Mouse (Mus musculus) stomach, postnatal 0 days (tissue): ENCODE measurements around the gene Pphln1. TPM values are rescaled to one million over a fixed set of nuclear protein-coding genes. Genes with fewer than 3 reads are reported as not detected.

Experiments
- ATAC-seq: fragments of 200-750 bp; cut with Nextera tagmentation; 2 replicates; pipeline ENCODE4 v1.8.0; 2017; ENCODE audit not compliant: low FRiP score, low TSS enrichment
- DNase-seq: peaks from one replicate; pipeline ENCODE4 v3.0.0-alpha.2; 2016; ENCODE audit warnings: low spot score
- H3K27ac ChIP-seq: fragments of 300-500 bp; sonication (generic); replicated peaks from 2 replicates; pipeline ENCODE4 v1.5.1; 2014; ENCODE audit warnings: mild to moderate bottlenecking, control low read depth
- H3K27me3 ChIP-seq: fragments of 300-500 bp; sonication (generic); 2 replicates; pipeline ENCODE4 v1.6.1; 2014; ENCODE audit warnings: low read length; ENCODE audit not compliant: control insufficient read depth, insufficient read depth
- H3K36me3 ChIP-seq: fragments of 300-500 bp; sonication (generic); 2 replicates; pipeline ENCODE4 v1.6.1; 2014; ENCODE audit warnings: low read length, mixed read lengths; ENCODE audit not compliant: control insufficient read depth, insufficient read depth
- H3K4me1 ChIP-seq: fragments of 300-500 bp; sonication (generic); replicated peaks from 2 replicates; pipeline ENCODE4 v1.6.1; 2014; ENCODE audit warnings: antibody characterized with exemption; ENCODE audit not compliant: control insufficient read depth, insufficient read depth
- H3K4me2 ChIP-seq: fragments of 300-500 bp; sonication (generic); replicated peaks from 2 replicates; pipeline ENCODE4 v1.6.1; 2014; ENCODE audit warnings: low read depth, mild to moderate bottlenecking, control low read depth, moderate library complexity
- H3K4me3 ChIP-seq: fragments of 300-500 bp; sonication (generic); 2 replicates; pipeline ENCODE4 v1.5.1; 2014; ENCODE audit warnings: low read depth, low read length, control low read depth
- H3K9ac ChIP-seq: fragments of 300-500 bp; sonication (generic); 2 replicates; pipeline ENCODE4 v1.6.1; 2014; ENCODE audit warnings: mild to moderate bottlenecking, low read length, control low read depth, mixed read lengths
- H3K9me3 ChIP-seq: fragments of 300-500 bp; sonication (generic); 2 replicates; pipeline ENCODE4 v1.6.1; 2016; ENCODE audit warnings: low read length; ENCODE audit not compliant: control insufficient read depth
- CTCF ChIP-seq: IDR thresholded peaks from 2 replicates; pipeline ENCODE4 v1.5.1; 2016; ENCODE audit warnings: antibody characterized with exemption, low read depth, mild to moderate bottlenecking, moderate library complexity
- EP300 ChIP-seq: optimal IDR thresholded peaks from 2 replicates; pipeline ENCODE3; 2016; ENCODE audit warnings: antibody characterized with exemption
- WGBS: fragments of 180-500 bp; shearing (Covaris S2); extraction: QIAGEN DNeasy Blood & Tissue Kit; methylation state at CpG from one replicate; pipeline ENCODE4 v1.1.7; 2014; 5-methylcytosine and 5-hydroxymethylcytosine counted together
- polyA plus RNA-seq: library from polyadenylated mRNA; unstranded; fragments of >200 nt; fragmentation: Nextera tagmentation; extraction: Ambion mirVana; gene quantifications from 2 replicates; pipeline ENCODE4 v1.2.1, GENCODE M21; 2015

The Pphln1 gene
- polyA plus RNA-seq, 1 experiment from 2014 or later, result 18.2 TPM

GRCm38 (mm10) chr15:93375696-93376095, 22.5 kb upstream of the Pphln1 start:
- no peaks in the 10 kb centered on the region for H3K4me1 ChIP-seq
- no peak for TF ChIP-seq CTCF
- no peak for TF ChIP-seq EP300
- H3K27me3 ChIP-seq, result no peaks in the 10 kb centered on the region
- H3K9ac ChIP-seq, result no peak overlapping the region
- no peaks in the 10 kb centered on the region for H3K9me3 ChIP-seq
- no peak overlapping the region for H3K27ac ChIP-seq
- 82% methylated on average over 5 of the region's 5 CpGs for WGBS
- DNase-seq (no peak), ATAC-seq (no peak)
- no peaks in the 10 kb centered on the region for H3K36me3 ChIP-seq
- H3K4me2 ChIP-seq, result no peak overlapping the region
- H3K4me3 ChIP-seq, result no peak overlapping the region

DNA sequence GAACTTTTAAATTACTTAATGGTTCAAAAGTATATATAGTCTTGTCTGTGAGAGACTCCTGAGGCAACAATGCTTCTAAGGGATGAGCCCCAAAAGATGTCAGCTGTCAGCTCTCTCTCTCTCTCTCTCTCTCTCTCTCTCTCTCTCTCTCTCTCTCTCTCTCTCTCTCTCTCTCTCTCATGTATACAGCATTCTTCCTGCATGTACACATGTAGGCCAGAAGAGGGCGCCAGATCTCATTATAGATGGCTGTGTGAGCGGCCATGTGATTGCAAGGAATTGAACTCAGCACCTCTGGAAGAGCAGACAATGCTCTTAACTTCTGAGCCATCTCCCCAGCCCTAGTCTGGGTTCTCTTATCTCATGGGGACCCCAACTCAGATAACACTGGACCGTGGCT, 19.0 kb upstream of the Pphln1 start:
- Histone ChIP-seq H3K27ac (no peak overlapping the region), H3K4me2 (no peak overlapping the region), H3K27me3 (no peaks in the 10 kb centered on the region), H3K4me3 (no peak overlapping the region), H3K36me3 (no peaks in the 10 kb centered on the region), H3K4me1 (no peaks in the 10 kb centered on the region), H3K9ac (no peak overlapping the region), H3K9me3 (no peaks in the 10 kb centered on the region)
- ATAC-seq, result no peak
- 73% methylated on average over 3 of the region's 3 CpGs for WGBS
- TF ChIP-seq EP300, result no peak
- peak; percentile 64 for TF ChIP-seq CTCF
- DNase-seq, result no peak

DNA sequence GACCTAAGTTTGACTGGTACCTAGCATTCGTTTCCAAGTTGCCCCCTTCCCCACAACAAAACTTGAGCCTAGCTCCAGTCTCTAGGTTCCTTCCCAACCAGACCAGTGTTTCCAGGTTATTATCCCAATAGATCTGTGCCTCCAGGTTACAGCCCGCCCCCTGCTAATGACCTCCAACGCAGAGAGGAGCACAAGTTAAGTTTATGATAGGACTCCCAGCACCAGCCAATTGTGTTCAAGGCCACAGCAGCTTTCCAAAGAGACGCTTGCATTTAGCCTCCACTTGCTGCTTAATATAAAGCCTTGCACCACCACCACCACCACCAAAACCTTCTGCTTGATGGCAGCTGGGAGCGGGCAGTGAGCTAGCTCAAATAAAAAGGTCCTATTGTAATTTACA, 16.8 kb upstream of the Pphln1 start:
- no peak overlapping the region for H3K4me2 ChIP-seq
- no peaks in the 10 kb centered on the region for H3K4me1 ChIP-seq
- no peak for DNase-seq
- H3K36me3 ChIP-seq, result peaks cover 3% of the 10 kb centered on the region; the same call in 1 of the 2 replicates
- no peak overlapping the region for H3K27ac ChIP-seq
- 62% methylated on average over 5 of the region's 5 CpGs for WGBS
- no peaks in the 10 kb centered on the region for H3K9me3 ChIP-seq
- H3K27me3 ChIP-seq, result no peaks in the 10 kb centered on the region
- TF ChIP-seq EP300 (no peak), CTCF (no peak)
- H3K9ac ChIP-seq, result no peak overlapping the region
- no peak for ATAC-seq
- H3K4me3 ChIP-seq, result no peak overlapping the region

GRCm38 (mm10) chr15:93397269-93397668, 881 bp upstream of the Pphln1 start:
- no peak overlapping the region for H3K27ac ChIP-seq
- H3K9ac ChIP-seq, result peak overlapping the region; percentile 98
- H3K27me3 ChIP-seq, result no peaks in the 10 kb centered on the region
- H3K36me3 ChIP-seq, result no peaks in the 10 kb centered on the region
- ATAC-seq (no peak), DNase-seq (no peak)
- H3K4me2 ChIP-seq, result peak overlapping the region; percentile 64
- no peaks in the 10 kb centered on the region for H3K4me1 ChIP-seq
- peak overlapping the region; percentile 98 for H3K4me3 ChIP-seq
- no peaks in the 10 kb centered on the region for H3K9me3 ChIP-seq
- TF ChIP-seq EP300 (no peak), CTCF (no peak)
- 1% methylated on average over 11 of the region's 11 CpGs for WGBS

DNA sequence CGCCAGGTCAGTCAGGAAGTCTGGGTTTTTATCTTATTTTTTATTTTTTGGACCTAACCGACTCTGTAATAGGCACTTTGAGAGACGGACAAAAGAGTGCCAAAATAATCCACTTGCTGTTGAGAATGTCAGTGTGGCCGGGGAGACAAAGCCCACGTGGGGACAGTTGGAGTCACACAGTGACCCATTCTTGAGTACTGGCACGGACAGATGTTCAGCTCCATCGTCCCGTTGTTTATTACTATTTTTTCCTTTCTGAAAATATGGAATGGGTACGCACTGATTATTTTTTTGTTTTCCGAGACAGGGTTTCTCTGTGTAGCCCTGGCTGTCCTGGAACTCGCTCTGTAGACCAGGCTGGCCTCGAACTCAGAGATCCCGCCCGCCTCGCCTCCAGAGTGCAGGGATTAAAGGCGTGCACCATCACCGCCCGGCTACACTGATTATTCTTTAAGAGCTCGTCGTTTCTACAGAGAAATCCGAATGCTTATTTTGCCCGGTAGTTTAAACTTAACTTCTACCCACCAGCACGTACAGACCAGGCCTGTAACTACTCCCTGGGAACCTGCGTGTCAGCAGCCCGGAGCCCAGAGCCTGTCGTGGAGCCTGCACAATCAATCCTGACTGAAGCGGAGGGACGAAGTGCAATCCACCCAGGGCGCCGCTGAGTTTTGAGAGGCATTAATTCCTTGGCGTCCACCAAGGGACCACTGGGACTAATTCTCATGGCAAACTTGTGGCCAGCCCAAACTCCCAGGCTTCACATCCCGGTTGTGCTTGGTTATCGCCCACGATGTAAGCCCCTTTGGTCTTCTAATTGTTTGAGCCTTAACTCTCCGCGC, 770 bp downstream of the Pphln1 start:
- ATAC-seq (no peak), DNase-seq (peak; percentile 23)
- Histone ChIP-seq H3K9me3 (no peaks in the 10 kb centered on the region), H3K4me2 (peak overlapping the region; percentile 64), H3K4me1 (no peaks in the 10 kb centered on the region), H3K36me3 (no peaks in the 10 kb centered on the region), H3K9ac (peak overlapping the region; percentile 98), H3K27me3 (no peaks in the 10 kb centered on the region), H3K4me3 (peak overlapping the region; percentile 98), H3K27ac (peak overlapping the region; percentile 88)
- TF ChIP-seq EP300 (no peak), CTCF (no peak)
- WGBS, result 3% methylated on average over 36 of the region's 36 CpGs

GRCm38 (mm10) chr15:93401446-93401845, 3.3 kb downstream of the Pphln1 start:
- Histone ChIP-seq H3K9ac (no peak overlapping the region), H3K4me2 (no peak overlapping the region), H3K4me1 (no peaks in the 10 kb centered on the region), H3K36me3 (no peaks in the 10 kb centered on the region), H3K4me3 (no peak overlapping the region), H3K27me3 (no peaks in the 10 kb centered on the region), H3K27ac (no peak overlapping the region), H3K9me3 (no peaks in the 10 kb centered on the region)
- TF ChIP-seq EP300 (no peak), CTCF (no peak)
- DNase-seq, result no peak
- WGBS, result 69% methylated on average over 4 of the region's 4 CpGs
- no peak for ATAC-seq
